Mouse (Mus musculus) gastrocnemius, adult 18-20 months (tissue): ENCODE measurements around the gene Umad1. TPM values are rescaled to one million over a fixed set of nuclear protein-coding genes. Genes with fewer than 3 reads are reported as not detected.

Experiments
- DNase-seq: peaks from one replicate; pipeline ENCODE4 v3.0.0; 2021; ENCODE audit warnings: low spot score
- total RNA-seq, 2 experiments: library from RNA; stranded (reverse); gene quantifications; 2 replicates each; pipeline ENCODE4 v1.2.3; 2021

The Umad1 gene
- total RNA-seq, 2 experiments from 2014 or later: 12.1 to 16.1 TPM

DNA sequence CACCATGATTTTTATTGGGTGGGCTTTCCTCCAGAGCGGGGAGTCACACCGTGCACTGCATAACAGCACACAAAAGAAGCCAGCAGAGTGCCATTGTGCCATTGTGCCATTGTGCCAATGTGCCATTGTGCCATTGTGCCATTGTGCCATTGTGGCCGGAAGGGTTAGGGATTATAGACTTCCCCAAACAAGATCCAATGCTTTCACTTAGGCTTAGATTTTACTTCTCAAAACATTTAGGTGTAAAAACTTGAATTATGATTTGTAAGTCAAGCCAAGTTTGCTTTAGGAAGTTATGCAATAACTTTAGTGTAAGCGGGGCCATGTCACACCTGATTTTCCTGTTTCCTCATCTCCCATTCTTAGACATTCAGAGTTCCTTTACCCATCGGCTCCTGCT lies 156.7 kb downstream of the Umad1 start:
- DNase-seq: no peak

DNA sequence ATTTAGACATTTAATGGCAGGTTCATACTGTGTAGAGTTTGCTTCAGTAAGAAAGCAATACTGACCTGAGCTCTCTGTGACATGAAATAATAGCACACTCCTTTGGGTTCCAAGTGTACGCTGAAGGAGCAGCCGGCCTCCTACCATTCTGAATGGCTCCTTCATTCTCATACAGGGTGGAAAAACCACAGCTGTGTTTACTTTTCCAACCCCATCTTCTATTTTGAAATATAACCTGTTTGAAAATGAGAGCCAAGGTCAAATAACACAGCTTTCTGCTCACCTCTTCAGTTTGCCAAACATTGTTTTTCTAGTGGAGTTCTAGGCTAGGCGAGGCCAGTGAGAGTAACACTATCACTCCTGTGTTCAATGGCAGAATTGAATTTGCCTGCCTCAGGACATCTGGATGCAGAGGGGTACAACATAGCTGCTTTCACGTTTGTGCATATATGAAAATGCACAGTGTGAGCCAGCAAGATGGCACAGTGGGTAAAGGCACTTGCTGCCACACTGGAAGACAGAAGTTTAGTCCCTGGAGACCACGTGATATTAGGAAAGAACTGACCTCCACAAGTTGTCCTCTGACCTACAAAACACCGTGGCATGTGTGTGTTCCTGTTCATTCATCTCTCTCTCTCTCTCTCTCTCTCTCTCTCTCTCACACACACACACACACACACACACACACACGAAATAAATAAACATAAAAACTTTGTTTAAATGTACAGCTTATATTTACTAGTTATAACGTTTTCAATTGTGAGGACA lies 157.9 kb downstream of the Umad1 start:
- no peak for DNase-seq

DNA sequence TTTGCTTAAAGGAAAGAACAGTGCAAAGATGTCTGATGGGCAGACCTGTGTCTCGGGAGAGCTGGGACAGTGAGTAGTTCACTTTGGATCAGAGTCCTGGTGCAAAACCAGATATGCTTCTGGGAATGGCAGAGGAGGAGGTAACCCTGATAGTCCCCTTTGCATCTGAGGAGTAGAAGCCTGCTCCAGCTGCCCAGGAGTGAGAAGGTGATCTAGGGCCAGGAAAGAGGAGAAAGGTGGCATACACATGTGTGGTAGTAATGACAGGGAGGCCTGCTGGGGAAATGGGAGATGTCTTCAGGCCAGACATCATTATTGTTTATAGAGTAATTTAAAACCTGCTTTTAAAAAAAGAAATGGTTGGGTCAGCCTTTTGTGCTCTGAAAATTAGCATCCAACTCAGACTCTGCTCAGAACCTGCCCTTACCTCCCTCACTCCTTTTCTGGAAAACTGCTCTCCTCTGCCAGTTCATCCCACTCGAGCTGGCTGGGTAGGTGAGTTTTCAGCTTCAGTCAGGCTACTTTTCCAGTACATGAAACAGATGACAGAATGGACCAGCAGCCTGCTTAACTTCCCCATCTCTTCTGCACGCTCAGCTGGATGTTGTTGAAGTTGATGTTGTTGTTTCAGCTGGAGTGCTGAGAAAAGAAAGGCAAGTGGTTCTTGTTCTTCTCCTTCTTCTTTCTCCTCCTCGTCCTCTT lies 160.5 kb downstream of the Umad1 start:
- no peak for DNase-seq

DNA sequence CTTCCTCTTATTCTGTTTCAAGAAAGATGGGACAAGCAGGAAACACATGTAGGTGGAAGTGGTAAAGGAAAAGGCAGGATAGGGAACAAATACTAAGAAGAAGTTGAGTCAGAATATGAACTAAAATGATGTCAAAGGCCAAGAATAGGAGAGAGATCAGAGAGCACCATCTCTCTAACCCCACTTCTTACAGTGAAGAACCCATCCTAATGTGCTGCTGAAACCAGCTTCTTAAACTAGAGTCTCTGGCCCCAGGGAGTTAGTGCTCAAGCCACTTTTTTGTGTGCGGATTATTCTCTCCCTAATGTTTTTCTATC lies 161.1 kb downstream of the Umad1 start:
- no peak for DNase-seq

DNA sequence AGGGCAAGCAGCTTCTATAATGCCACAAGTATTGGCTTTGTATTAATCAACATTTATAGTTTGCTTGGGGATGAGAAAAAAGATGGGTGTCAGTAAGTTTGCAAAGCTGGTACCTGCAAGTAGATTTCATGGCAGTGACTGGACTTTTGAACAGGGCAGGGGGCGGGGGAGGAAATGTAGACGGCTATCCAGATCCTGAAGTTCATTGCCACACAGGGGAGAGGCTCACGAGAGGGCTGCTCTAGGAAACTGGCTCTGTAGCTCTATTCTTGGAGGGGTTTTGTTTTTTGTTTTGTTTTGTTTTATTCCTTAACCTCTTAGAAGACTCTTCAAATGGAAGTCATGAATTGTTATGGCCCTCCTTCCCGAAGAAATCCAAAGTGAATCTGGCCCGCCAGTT lies 162.3 kb downstream of the Umad1 start:
- DNase-seq: no peak

DNA sequence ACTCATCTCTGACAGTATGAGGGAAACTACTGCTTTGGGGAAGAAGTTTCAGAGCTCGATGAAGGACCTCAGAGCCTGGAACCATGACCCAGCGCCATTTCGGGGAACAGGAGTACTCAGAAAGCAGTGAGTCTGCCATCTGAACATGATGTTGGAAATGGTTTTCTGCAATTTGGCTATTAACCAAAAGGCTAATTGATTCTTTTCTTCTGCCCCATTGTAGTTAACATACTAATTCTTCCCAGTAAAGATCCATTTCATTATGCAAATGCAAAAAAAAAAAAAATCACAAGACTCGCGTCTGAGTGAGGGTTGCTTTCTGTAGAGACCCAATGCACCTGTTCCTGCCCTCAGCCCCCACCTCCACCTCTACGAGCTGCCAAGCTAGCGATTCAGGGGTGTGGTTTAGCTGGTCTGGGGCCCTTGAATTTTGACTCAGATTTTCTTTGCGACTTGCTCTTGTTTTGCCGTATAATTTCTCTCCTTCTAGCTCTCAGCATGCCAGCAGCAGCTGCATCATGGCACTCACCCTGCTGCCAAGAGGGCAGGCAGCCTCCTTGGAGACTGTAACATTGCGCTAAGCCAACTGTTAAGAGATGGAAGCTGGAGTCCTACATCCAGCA lies 163.0 kb downstream of the Umad1 start:
- peak; percentile 32 for DNase-seq

DNA sequence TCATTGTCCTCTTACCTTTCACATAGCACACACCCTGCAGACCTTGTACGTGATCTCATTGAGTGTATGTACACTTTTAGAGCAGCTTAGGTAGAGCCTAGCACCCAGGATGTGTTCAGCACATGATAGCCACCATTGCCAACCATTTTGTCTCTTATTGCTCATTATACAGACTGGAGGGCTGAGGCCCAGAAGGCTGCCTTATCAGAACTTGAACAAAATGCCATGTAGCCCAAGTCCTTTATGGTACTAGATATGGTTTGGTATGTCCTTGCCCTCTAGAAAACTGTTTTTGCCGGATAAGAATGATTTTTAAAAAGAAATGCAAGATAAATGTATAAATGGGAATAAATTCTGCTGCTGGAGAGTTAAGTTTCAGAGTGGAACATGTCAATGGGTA lies 164.1 kb downstream of the Umad1 start:
- DNase-seq: no peak

DNA sequence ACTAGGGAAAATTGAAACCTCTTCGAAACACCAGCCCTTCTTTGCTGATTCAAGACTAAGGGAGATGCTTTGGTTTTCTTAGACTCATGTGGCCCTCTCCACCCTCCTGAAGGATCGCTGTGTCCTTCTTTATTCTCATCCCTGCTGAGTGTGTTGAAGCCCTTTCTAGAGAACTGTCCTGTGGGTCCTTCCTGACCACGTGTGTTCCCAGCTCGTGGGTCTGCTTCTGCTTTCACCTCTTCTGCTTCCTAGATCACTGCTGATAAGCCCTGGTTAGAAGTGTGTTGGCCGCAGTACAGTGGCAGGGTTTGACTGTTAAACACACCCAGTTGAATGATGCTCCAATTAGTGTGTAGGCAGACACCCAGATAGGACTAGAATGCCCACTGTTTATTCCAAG lies 168.6 kb downstream of the Umad1 start:
- DNase-seq: no peak

DNA sequence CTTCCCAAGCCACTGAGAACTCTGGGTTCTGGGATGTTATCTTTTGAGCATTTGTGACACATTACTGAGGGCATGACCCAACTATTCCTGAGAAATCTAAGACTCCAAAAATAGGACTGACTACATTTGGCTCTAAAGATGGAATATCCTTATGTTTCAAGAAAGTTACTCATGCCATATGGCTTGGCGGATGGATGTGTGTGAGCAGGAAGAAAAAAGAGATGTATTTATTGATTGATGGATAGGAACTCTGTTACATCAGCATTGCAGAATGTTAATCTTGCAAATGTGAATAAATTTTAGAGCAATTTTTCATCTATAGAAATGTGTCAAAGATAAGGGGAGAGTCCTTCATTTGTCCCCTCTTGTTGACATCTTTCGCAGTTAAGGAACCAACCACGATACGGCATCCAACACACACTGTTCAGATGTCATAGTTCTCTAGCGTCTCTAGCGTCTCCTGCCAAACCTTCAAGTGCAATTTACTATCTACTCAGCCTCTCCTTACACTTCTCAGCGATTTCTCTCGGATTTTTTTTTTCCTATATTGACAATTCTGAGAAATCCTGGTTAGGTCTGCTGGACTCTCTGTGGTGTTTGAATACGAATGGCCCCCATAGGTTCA lies 171.6 kb downstream of the Umad1 start:
- no peak for DNase-seq

DNA sequence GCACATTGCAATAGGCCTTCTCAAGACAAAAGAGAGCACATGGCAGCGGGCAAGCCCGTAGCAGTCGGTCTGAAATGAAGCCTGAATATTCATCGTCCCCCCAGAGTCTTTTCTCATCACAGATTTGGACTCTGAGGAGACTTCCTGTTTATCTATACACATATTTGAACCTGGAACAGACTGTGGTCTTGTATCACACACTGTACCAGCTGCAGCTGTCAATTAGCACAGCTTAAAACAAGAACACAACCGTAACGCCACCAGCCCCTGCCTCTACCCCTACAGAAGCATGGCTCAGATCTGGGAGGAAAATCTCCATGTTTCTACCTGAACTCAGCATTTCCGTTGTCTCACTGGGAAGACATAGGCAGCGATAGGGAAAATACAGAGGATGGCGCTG lies 174.1 kb downstream of the Umad1 start:
- no peak for DNase-seq

DNA sequence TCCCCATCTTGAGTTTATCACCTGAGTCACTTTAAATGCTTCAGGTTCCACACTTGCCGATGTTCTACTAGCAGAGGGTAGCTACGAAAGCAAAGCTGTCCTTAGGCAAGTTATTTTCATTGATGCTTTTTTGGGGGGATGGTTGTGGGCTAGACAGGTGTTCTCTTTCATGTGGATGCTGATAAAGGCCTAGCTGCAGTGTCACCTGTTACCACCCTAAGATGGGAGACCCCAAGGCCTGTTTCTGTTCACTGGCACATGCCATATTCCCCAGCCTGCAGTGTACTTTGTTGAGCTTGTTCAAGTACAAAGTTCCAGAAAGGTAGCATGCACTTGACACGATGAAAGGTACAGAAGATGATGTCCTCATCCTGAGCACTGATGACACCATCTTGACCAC lies 178.8 kb downstream of the Umad1 start:
- no peak for DNase-seq

DNA sequence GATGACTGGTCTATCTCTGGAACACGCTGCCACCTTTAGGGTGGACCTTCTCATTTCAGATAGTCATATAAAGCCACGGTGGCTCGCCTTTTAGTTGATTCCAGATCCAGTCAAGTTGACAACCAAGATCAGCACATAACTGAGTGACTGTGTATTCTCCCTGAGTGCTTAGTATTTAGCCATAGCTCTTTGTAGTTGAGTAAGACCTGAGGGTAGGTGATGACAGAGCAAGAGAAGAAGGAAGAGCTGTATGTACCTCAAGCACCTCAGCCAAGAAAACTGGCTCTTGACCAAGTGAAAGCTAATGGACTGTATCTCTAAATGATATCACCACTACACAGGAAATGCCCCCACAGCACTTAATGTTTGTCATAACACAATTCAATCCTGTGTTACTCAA lies 182.7 kb downstream of the Umad1 start:
- DNase-seq: no peak

DNA sequence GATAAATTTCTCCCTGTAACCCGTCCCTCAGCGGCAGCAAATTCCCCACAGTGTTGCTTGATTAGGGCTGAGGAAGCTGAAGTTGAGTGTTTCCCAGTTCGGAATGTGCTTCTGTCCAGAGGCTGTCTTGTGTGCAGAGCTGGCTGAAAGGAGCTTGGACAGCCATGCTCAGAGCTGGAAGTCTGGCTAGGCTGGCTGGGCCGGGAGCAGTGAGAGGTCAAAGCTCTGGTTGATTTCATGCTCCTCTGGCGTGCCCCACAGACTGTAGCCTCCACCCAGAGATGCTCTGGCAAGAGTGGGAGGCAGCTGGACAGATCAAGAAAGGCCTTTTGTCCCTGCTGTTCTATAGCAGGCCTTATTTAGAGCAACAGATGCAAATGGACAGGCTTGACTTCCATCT lies 187.7 kb downstream of the Umad1 start:
- DNase-seq: peak; percentile 63

DNA sequence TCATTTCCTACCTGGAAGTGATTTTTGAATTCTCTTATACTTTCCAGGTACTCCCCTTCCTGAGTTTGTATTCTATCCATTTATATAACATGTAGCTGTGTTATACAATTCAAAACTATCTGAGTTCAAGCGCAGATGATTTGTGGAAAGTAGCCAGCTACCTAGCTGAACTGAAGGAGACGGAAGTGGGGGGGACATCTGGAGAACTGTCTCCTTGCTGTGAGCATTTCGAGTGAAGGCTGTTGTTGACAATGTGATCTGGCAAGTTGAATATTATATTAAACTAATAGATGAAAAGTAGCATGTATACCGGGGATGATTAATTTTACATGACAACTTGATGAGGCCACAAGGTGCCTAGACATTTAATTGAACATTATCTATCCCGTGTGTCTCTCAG lies 196.5 kb downstream of the Umad1 start:
- no peak for DNase-seq

DNA sequence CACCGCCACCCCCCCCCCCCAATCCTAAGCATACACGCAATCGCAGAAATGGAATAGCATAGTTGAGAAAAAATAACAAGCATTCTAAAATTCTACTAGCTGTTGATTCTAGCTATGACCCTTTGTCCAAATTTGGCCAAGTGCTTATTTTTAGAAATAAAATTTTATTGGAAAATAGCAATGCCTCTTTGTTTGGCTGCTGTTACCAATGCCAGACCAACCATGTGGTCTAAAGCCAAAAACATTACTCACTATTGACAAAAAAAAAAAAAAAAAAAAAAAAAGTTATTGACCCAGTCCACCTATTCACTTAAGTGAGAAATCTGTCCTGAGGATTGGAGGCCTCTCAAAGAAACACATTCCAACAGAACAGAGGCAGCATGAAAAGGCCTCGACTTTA lies 199.5 kb downstream of the Umad1 start:
- no peak for DNase-seq

DNA sequence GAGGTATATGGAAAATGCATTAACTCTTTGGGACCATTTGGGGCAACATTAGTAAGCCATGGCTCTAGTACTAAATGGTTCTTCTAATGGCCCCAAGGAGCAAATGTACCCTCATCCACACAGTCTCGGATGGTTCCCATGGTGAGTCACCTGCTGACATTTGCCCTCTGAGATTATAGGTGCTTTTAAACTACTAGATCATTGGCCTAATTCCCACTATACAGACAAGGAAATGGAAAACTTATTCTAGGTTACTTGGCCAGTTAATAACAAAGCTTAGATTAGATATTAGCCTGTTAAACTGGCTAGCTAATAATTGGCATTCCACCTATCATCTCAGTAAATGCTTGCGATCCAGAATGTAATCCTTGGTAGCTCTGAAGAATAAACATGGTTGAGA lies 203.4 kb downstream of the Umad1 start:
- no peak for DNase-seq

DNA sequence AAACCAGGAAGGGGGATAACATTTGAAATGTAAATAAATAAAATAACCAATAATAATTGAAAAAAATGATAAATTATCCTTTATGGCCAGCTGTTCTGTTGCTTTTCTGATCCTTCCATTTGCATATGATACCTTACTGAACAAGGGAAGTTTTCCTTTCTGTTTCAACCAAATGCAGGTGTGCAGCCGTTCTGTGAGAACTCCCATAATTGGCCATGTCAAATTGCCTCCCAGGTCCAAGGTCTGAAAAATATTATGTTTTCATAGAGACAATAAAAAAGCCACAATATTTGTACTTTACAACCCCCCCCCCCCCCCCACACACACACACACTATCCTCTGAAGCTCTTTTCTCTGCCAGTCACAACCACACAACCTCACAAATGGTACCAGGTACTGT lies 206.3 kb downstream of the Umad1 start:
- DNase-seq: no peak

DNA sequence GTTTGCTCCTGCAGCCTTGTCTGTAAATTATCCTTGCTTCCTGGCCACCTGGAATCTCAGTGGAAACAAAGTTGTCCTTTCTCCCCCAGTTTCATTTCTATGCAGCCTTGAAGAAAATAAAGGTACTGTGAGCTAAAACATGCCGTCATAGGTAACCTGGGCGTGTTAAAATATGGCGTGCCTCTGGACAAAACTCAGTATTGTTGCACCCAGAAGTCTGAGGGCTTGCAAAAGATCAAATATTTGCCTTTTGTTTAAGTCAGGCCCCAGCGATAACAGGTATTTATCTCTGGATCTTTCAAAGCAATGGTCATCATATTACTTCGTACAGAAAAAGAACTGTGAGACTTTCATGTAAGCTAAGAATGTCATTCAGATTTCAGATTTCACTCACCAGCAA lies 206.9 kb downstream of the Umad1 start:
- DNase-seq: no peak

DNA sequence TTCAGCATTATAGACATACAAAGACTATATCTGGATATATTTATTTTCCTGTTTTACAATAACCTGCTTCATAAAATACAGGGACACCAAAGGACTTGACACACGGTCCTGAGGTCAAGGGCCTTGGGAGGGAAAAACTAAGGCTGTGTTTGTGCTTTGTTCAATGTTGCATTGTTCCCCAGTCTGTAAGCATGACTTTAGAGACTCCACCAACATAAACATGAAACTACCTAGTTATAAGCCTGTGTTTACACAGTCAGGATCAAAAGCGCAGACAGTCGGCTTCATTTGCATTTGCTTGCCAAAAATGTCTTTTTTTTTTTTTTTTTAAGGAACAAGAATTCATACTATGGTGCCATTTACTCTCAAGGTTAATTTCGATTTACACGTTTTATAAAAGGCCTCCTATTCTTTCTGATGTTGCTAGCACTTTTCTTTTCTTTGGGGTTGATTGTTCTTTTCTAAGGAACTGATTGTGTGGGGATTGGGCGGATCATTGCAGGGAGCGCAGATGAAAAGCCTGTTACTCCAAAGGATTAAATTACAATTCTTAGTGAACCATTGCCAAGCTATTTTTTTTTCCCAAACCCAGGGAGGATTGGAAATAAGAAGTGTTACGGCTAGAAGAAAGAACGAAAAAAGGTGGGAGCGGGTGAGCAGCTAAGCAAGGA lies 208.7 kb downstream of the Umad1 start:
- no peak for DNase-seq

DNA sequence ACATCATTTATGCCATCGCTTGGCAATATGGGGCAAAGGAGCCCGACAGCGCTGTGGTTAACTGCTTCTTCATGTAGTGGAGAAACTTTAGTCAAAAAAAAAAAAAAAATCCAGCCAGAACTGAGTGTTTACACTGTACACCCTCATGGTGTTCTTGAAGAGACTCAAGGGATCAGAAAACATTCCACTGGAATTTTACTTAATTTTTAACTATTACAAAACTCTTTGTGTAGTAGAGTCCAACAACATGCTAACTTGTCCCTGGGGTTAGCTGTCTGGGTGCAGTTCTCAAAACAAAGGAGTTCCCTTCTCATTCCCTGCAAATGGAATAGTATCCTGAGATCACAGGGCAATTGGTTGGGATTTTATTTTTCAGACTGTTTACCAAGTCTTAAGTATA lies 210.8 kb downstream of the Umad1 start:
- DNase-seq: peak; percentile 19

DNA sequence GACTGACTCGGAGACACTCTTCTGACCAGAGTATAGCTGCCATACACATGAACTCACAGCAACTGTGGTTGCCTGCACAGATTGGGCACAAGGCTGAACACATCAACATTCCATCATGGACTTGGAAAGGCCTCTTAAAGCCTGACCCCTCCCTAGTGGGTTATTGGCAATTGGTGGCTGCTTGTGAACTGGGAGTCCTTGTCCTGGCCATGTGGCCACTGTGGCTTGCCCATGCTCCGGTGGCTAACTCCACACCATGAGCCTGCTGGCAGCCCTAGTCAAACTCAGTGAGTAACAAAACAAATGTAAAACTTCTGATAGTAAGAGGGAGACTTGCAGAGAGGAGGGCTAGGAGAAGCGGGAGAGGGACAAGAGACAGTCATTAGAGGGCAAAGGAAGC lies 213.0 kb downstream of the Umad1 start:
- no peak for DNase-seq

DNA sequence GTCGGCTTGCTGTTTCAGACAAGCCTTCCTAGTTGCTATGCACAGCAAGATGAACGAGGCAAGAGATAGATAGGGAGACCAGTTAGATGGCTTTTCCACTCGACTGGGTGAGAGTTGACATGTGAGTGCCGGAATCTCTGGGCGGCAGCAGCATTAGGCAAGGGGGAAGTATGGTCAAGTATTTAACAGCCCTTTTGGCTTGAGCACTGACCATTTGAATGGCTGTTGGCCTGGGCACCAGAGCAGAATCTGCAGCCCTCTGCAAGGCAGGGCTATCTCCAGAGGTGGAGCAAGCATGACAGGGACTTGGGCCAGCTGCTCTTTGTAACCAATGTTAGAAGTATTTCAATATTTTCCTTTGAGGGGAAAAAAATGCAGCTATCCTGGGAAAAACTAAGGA lies 213.8 kb downstream of the Umad1 start:
- peak; percentile 39 for DNase-seq
